Mouse (Mus musculus): ENCODE data around the gene Lrrc40.
"Not testable (repeated sequence)": the region's sequence is repeated elsewhere in the genome, so short reads cannot be mapped to it uniquely, and the experiment has no call there.

Gene Lrrc40

DNA sequence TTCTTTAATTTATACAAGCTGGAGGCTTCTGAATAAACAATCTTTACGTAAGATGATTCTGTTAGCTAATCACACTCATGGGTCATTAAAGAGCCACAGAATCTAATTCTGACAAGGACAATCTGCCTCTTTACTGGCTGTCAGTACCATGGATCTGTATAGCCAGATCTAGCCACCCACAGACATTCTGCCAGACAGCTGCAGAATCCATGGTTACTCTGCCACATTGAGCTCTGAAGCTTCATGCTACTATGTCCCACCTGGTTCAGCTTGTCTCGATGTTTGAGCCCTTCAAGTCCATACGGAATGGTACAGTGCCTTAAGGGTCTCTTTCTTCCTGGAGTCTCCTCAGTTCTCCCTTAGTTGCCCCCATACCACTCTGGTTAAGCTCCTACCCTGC, 55.1 kb downstream of the Lrrc40 start:
- DNase-seq (ENCODE audit: low spot score), result no peak

- no peak for DNase-seq (ENCODE audit: low spot score)
These were observed 57.5 kb downstream of the Lrrc40 start for GRCm38 (mm10) chr3:158093919-158094318.

DNA sequence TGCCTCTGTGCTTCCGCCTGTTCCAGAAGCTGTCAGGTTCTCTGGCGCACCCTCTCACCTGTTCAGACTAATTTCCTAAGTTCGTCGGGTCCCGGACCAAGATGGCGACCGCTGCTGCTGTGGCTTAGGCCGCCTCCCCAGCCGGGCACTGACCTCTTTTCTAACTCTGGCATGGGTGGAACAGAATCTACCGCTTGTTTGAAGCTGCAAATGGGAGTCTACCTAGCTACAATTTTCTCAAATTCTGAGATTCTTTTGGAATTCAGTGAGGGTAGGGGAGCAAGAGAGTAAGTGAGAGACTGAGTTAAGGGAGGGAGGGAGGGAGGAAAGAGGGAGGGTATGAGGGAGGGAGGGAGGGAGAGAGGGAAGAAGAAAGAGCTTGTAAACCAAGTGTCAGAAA, 65.6 kb downstream of the Lrrc40 start:
- not testable (repeated sequence) for DNase-seq (ENCODE audit: low spot score)

DNA sequence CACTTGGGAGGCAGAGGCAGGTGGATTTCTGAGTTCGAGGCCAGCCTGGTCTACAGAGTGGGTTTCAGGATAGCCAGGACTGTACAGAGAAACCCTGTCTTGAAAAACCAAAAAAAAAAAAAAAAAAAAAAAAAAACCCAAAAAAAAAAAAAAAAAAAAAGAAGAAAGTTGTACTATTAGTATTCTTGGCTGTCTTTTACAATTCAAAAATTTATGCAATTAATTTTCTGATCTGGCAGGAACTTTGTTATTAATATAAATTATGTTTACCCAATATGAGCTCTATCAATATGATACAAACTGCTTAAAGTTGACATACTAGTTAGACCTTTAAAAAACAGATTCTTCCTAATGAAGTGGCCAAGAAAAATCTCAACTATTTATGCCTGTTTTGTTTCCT, 66.1 kb downstream of the Lrrc40 start:
- DNase-seq (ENCODE audit: low spot score), result not testable (repeated sequence)

GRCm38 (mm10) chr3:158103467-158103866, 67.0 kb downstream of the Lrrc40 start:
- no peak for DNase-seq (ENCODE audit: low spot score)

GRCm38 (mm10) chr3:158105260-158105659, 68.8 kb downstream of the Lrrc40 start:
- no peak for DNase-seq (ENCODE audit: low spot score)
